Mouse (Mus musculus): ENCODE data around the gene Kif3a. TPM values are rescaled to one million over a fixed set of nuclear protein-coding genes. Genes with fewer than 3 reads are reported as not detected.

The Kif3a gene
- total and polyA plus RNA-seq, 2 experiments from 2014 or later, result 118 to 330 TPM

DNA sequence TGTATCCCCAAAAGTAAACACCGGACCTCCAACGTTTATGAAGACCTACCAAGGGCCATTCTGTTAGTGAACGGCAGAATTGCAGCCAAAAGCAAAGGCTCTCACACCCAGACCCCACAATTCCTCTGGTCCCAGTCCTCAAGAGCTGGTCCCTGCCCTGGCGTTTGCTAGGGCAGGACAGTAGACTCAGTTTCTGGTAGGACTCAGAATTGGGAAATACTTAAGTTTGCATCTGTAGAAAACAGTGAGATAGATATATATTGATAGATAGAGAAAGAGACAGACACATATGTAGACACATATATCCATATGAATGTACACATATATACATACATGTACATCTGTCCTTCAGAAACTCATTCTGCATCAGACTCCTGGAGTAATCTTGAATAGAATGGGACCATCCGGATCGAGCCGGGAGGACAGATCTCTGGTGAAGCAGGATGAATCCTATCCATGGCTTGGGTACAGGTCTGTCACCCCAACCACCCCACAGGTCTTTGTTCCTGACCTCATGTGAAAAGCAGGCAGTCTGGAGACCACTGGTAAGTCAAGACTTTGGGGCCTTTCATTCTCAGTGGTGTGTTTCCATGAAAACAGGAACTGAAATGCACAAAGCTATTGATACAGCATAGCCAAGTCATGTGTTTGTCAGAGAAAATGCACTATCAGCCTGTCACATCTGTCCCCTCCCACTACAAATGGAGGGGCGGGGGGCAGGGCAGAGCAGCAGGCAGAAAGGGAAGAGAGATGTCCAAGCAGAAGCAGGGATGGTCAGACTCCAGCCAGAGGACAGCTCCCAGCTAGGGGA is 49.8 kb downstream of the Kif3a start:
- TF ChIP-seq CTCF (IDR thresholded peaks at IDR 0.05; ENCODE audit: low read depth), result no peak
- DNase-seq (no peak), ATAC-seq (no peak)
- no peaks in the 10 kb centered on the region for H3K36me3 ChIP-seq (ENCODE audit: insufficient read depth)
- 85% methylated on average over 8 of the region's 8 CpGs for WGBS
- H3K9ac ChIP-seq, result no peak overlapping the region
- no peak overlapping the region for H3K27ac ChIP-seq (ENCODE audit: low read depth, low read length)
- no peak overlapping the region for H3K4me2 ChIP-seq (ENCODE audit: low read depth)
- no peak overlapping the region for H3K4me3 ChIP-seq (ENCODE audit: low read depth, low read length)
- H3K4me1 ChIP-seq (ENCODE audit: insufficient read depth), result no peaks in the 10 kb centered on the region
- H3K27me3 ChIP-seq (ENCODE audit: insufficient read depth, low read length), result no peaks in the 10 kb centered on the region
- H3K9me3 ChIP-seq (ENCODE audit: low read length), result no peaks in the 10 kb centered on the region

DNA sequence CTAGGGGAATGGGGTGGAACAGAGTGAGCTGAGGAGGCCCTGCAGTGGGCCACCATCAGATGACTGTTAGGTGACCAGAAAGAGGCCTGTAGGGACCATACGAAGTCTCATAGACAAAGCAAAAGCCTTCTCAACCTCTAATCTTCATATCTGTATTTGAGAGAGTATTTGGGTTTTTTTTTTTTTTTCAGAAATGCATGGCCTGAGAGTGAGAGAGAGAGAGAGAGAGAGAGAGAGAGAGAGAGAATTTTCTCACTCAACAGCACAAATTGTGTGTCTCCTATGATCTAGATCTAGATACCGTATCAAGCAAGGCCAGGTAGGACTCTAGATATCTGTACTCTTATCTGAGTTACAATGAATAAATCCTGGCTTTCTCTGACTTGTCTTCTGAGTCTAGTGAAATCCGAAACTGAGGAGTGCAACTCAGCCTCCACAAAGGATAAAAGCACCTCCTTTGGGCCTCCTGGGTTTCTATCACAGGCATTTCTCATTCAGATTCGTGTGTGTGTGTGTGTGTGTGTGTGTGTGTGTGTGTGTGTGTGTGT is 50.5 kb downstream of the Kif3a start:
- TF ChIP-seq CTCF (IDR thresholded peaks at IDR 0.05; ENCODE audit: low read depth), result no peak
- 64% methylated on average over 4 of the region's 4 CpGs for WGBS

DNA sequence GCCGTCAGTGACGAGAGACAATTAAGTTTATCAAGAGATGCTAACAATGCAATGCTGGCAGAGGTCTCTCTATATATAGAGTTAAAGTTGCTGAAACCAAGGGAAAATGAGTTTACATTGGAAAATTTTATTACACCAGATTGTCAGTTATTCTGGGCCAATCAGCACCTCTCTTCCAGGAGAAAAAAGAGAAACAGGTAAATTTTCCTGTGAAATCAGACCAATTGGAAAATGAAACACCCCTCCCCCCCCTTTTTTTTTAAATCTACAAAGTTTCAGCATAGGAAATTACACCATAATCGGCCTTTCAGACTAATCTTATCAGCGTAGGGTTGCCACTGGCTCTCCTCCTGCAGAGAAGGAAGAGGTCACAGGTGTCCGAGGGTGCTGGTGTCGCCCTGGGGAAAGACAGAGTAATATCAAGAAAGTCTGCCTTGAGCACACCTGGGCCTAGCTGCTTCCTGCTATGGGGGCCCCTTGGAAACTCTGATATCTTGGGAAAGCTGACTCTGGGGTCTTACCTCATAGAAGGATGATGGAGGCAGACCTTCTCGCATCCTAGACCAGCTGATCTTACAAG is 51.5 kb downstream of the Kif3a start, which contains the start of gene Il4:
Gene Il4, minus strand, starts transcription at position 51 of the 580 bp plus-strand sequence.
- H3K9ac ChIP-seq, result no peak within 1 kb of the TSS
- 86% methylated on average over 7 of the region's 7 CpGs for WGBS
- no peak for DNase-seq

More for the DNA sequence above, 50.5 kb downstream of the Kif3a start:
- Histone ChIP-seq H3K36me3 (ENCODE audit: insufficient read depth) (no peaks in the 10 kb centered on the region), H3K27ac (ENCODE audit: low read depth, low read length) (no peak overlapping the region), H3K27me3 (ENCODE audit: insufficient read depth, low read length) (no peaks in the 10 kb centered on the region), H3K4me2 (ENCODE audit: low read depth) (no peak overlapping the region), H3K4me3 (ENCODE audit: low read depth, low read length) (no peak overlapping the region), H3K9me3 (ENCODE audit: low read length) (no peaks in the 10 kb centered on the region), H3K9ac (no peak overlapping the region), H3K4me1 (ENCODE audit: insufficient read depth) (no peaks in the 10 kb centered on the region)
- DNase-seq (no peak), ATAC-seq (no peak)

GRCm38 (mm10) chr11:53619428-53619827 is 52.2 kb downstream of the Kif3a start:
- no peak for DNase-seq
- 67% methylated on average over 6 of the region's 6 CpGs for WGBS
- no peaks in the 10 kb centered on the region for H3K27me3 ChIP-seq (ENCODE audit: insufficient read depth, low read length)
- no peak overlapping the region for H3K4me2 ChIP-seq (ENCODE audit: low read depth)
- H3K4me3 ChIP-seq (ENCODE audit: low read depth, low read length), result no peak overlapping the region
- no peaks in the 10 kb centered on the region for H3K36me3 ChIP-seq (ENCODE audit: insufficient read depth)
- TF ChIP-seq CTCF (IDR thresholded peaks at IDR 0.05; ENCODE audit: low read depth), result no peak
- H3K4me1 ChIP-seq (ENCODE audit: insufficient read depth), result no peaks in the 10 kb centered on the region
- ATAC-seq, result no peak
- no peak overlapping the region for H3K9ac ChIP-seq
- no peaks in the 10 kb centered on the region for H3K9me3 ChIP-seq (ENCODE audit: low read length)
- H3K27ac ChIP-seq (ENCODE audit: low read depth, low read length), result no peak overlapping the region

More for the DNA sequence above, 51.5 kb downstream of the Kif3a start, which contains the start of gene Il4:
- ATAC-seq, result no peak
- Histone ChIP-seq H3K4me1 (ENCODE audit: insufficient read depth) (no peaks in the 10 kb centered on the region), H3K4me3 (ENCODE audit: low read depth, low read length) (no peak within 1 kb of the TSS), H3K36me3 (ENCODE audit: insufficient read depth) (no peaks in the 10 kb centered on the region), H3K4me2 (ENCODE audit: low read depth) (no peak within 1 kb of the TSS), H3K27me3 (ENCODE audit: insufficient read depth, low read length) (no peaks in the 10 kb centered on the region), H3K27ac (ENCODE audit: low read depth, low read length) (no peak within 1 kb of the TSS), H3K9me3 (ENCODE audit: low read length) (no peaks in the 10 kb centered on the region)
- no peak for TF ChIP-seq CTCF (IDR thresholded peaks at IDR 0.05; ENCODE audit: low read depth)

DNA sequence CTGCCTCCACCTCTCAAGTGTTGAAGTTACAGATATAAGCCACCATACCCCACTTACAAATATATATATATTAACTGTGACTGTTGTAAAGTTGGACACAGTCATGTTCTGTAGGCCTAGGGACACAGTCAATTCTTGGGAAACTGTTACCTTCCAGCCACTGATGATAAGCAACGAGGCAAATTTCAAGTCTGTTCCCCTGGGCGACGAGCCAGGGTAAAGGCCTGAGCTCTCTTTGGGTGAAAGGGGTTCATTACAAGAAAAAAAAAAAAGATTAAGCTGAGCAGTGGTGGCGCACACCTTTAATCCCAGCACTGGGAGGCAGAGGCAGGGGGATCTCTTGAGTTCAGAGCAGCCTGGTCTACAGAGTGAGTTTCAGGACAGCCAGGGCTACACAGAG is 52.9 kb downstream of the Kif3a start:
- no peak for TF ChIP-seq CTCF (IDR thresholded peaks at IDR 0.05; ENCODE audit: low read depth)
- DNase-seq, result no peak
- ATAC-seq, result no peak
- Histone ChIP-seq H3K27ac (ENCODE audit: low read depth, low read length) (no peak overlapping the region), H3K4me1 (ENCODE audit: insufficient read depth) (no peaks in the 10 kb centered on the region), H3K9ac (no peak overlapping the region), H3K9me3 (ENCODE audit: low read length) (no peaks in the 10 kb centered on the region), H3K4me2 (ENCODE audit: low read depth) (no peak overlapping the region), H3K36me3 (ENCODE audit: insufficient read depth) (no peaks in the 10 kb centered on the region), H3K4me3 (ENCODE audit: low read depth, low read length) (no peak overlapping the region), H3K27me3 (ENCODE audit: insufficient read depth, low read length) (no peaks in the 10 kb centered on the region)
- WGBS, result 86% methylated on average over 4 of the region's 4 CpGs

GRCm38 (mm10) chr11:53621582-53622439 is 54.6 kb downstream of the Kif3a start:
- no peak overlapping the region for H3K4me3 ChIP-seq (ENCODE audit: low read depth, low read length)
- ATAC-seq, result no peak
- H3K4me2 ChIP-seq (ENCODE audit: low read depth), result no peak overlapping the region
- H3K4me1 ChIP-seq (ENCODE audit: insufficient read depth), result no peaks in the 10 kb centered on the region
- no peak overlapping the region for H3K9ac ChIP-seq
- no peaks in the 10 kb centered on the region for H3K27me3 ChIP-seq (ENCODE audit: insufficient read depth, low read length)
- no peak for TF ChIP-seq CTCF (IDR thresholded peaks at IDR 0.05; ENCODE audit: low read depth)
- DNase-seq, result no peak
- no peaks in the 10 kb centered on the region for H3K36me3 ChIP-seq (ENCODE audit: insufficient read depth)
- H3K9me3 ChIP-seq (ENCODE audit: low read length), result no peaks in the 10 kb centered on the region
- WGBS, result 92% methylated on average over 11 of the region's 11 CpGs
- H3K27ac ChIP-seq (ENCODE audit: low read depth, low read length), result no peak overlapping the region
